Mouse (Mus musculus): ENCODE measurements around the gene Gm9844. TPM values are rescaled to one million over a fixed set of nuclear protein-coding genes. Genes with fewer than 3 reads are reported as not detected.
A peak's percentile ranks its signal among the peaks of the same experiment; 100 is the strongest.

Gene Gm9844
- total and polyA plus RNA-seq, 3 experiments: 1.4 to 25.1 (median 4.7) TPM

- TF ChIP-seq ETS1 (conservative IDR thresholded peaks at IDR 0.05; ENCODE audit: low read depth, low read length): no peak
- TF ChIP-seq MAX (IDR thresholded peaks at IDR 0.05; ENCODE audit: low read length): peak; percentile 69
- TF ChIP-seq PAX5 (IDR thresholded peaks at IDR 0.05; ENCODE audit: low read length): no peak
- TF ChIP-seq RCOR1 (conservative IDR thresholded peaks at IDR 0.05; ENCODE audit: low read depth, low read length): no peak
- TF ChIP-seq ELF1 (IDR thresholded peaks at IDR 0.05; ENCODE audit: low read depth, low read length): 0 out of 2 replicates have a peak, but pooled peaks have one; percentile 13
- peak; percentile 89 for TF ChIP-seq SMC3 (IDR thresholded peaks at IDR 0.05; ENCODE audit: low read depth, low read length)
- no peak for TF ChIP-seq ZNF384 (IDR thresholded peaks at IDR 0.05; ENCODE audit: low read depth, low read length)
- TF ChIP-seq POLR2AphosphoS2 (IDR thresholded peaks at IDR 0.05; ENCODE audit: low read depth, low read length): no peak
- TF ChIP-seq RAD21 (IDR thresholded peaks at IDR 0.05; ENCODE audit: low read depth, low read length): peak; percentile 96
- TF ChIP-seq MAZ (IDR thresholded peaks at IDR 0.05; ENCODE audit: low read depth, low read length): no peak
- peak; percentile 66 for TF ChIP-seq ZC3H11A (IDR thresholded peaks at IDR 0.05; ENCODE audit: low read depth, low read length)
Observed at GRCm38 (mm10) chr7:24817502-24817901, 44.5 kb upstream of the Gm9844 start (continued).

GRCm38 (mm10) chr7:24824452-24824851, 37.6 kb upstream of the Gm9844 start:
- H3K79me2 ChIP-seq (replicated peaks; ENCODE audit: control insufficient read depth, extremely low read depth, insufficient read depth, poor library complexity, severe bottlenecking): no peaks in the 10 kb centered on the region
- dilution Hi-C loops (cut with MboI; ENCODE audit: extremely low pct_ligation_motif_present, extremely low pct_unique_long_range_greater_than_20kb, low sequenced_read_pairs): no loop called here
- no peaks in the 10 kb centered on the region for H3K27me3 ChIP-seq (replicated peaks)
- peaks cover 3 to 17% of the 10 kb centered on the region in 2 experiments for H3K4me1 ChIP-seq (ENCODE audit: control insufficient read depth in 1 of 2, insufficient read depth in 2 of 2)
- H3K9ac ChIP-seq (ENCODE audit: insufficient read depth, low read depth): no peak overlapping the region
- DNase-seq (ENCODE audit: extremely low read depth): peak; percentile 49
- no peak overlapping the region for H3K4me2 ChIP-seq (ENCODE audit: insufficient read depth, low read depth, poor library complexity, severe bottlenecking)
- H3K4me3 ChIP-seq (replicated peaks in 1 of 3; ENCODE audit: low read depth in 2 of 3, low read length in 2 of 3, poor library complexity in 1 of 3): no peak overlapping the region
- H3K36me3 ChIP-seq (replicated peaks in 1 of 2; ENCODE audit: control insufficient read depth in 1 of 2, insufficient read depth in 1 of 2, low read length in 1 of 2): no peaks in the 10 kb centered on the region
- in situ Hi-C loops (cut with MboI; ENCODE audit: low pct_ligation_motif_present, low pct_unique_long_range_greater_than_20kb, low sequenced_read_pairs): no loop called here
- no peak overlapping the region for H3K27ac ChIP-seq (ENCODE audit: insufficient read depth, low read depth)
- H3K9me3 ChIP-seq (replicated peaks; ENCODE audit: low read length): no peaks in the 10 kb centered on the region
- TF ChIP-seq USF2 (conservative IDR thresholded peaks at IDR 0.05; ENCODE audit: low read depth, low read length) (no peak), TBP (conservative IDR thresholded peaks at IDR 0.05; ENCODE audit: low read depth, low read length) (no peak), IRF4 (IDR thresholded peaks at IDR 0.05; ENCODE audit: low read depth, low read length) (peak; percentile 65), CTCF (conservative IDR thresholded peaks at IDR 0.05 in 1 of 2, IDR thresholded peaks at IDR 0.05 in 1 of 2; ENCODE audit: low read depth in 2 of 2, low read length in 2 of 2) (no peak), HCFC1 (IDR thresholded peaks at IDR 0.05; ENCODE audit: low read depth, low read length) (no peak), MXI1 (IDR thresholded peaks at IDR 0.05; ENCODE audit: low read depth, low read length) (0 out of 2 replicates have a peak, but pooled peaks have one; percentile 21), SIN3A (IDR thresholded peaks at IDR 0.05; ENCODE audit: low read length) (0 out of 2 replicates have a peak, but pooled peaks have one; percentile 38), EP300 (IDR thresholded peaks at IDR 0.05; ENCODE audit: low read length) (peak; percentile 68), ZC3H11A (IDR thresholded peaks at IDR 0.05; ENCODE audit: low read depth, low read length) (no peak), USF1 (IDR thresholded peaks at IDR 0.05; ENCODE audit: low read depth, low read length) (no peak), ETS1 (conservative IDR thresholded peaks at IDR 0.05; ENCODE audit: low read depth, low read length) (peak; percentile 41; the same call in 1 of the 2 replicates), ELF1 (IDR thresholded peaks at IDR 0.05; ENCODE audit: low read depth, low read length) (no peak), GABPA (IDR thresholded peaks at IDR 0.05; ENCODE audit: insufficient replicate concordance, low read depth, low read length) (no peak), RAD21 (IDR thresholded peaks at IDR 0.05; ENCODE audit: low read depth, low read length) (no peak), RCOR1 (conservative IDR thresholded peaks at IDR 0.05; ENCODE audit: low read depth, low read length) (no peak), MEF2A (IDR thresholded peaks at IDR 0.05; ENCODE audit: borderline replicate concordance, low read depth, low read length) (no peak), UBTF (IDR thresholded peaks at IDR 0.05; ENCODE audit: low read depth, low read length) (no peak), CHD2 (IDR thresholded peaks at IDR 0.05; ENCODE audit: low read length) (no peak), BHLHE40 (IDR thresholded peaks at IDR 0.05; ENCODE audit: low read depth, low read length) (peak; percentile 67), MAZ (IDR thresholded peaks at IDR 0.05; ENCODE audit: low read depth, low read length) (no peak), TCF12 (IDR thresholded peaks at IDR 0.05; ENCODE audit: low read depth, low read length) (no peak), PAX5 (IDR thresholded peaks at IDR 0.05; ENCODE audit: low read length) (no peak), MYC (IDR thresholded peaks at IDR 0.05; ENCODE audit: low read depth, low read length) (0 out of 2 replicates have a peak, but pooled peaks have one; percentile 19), ZMIZ1 (IDR thresholded peaks at IDR 0.05; ENCODE audit: low read depth, low read length) (no peak), MAX (IDR thresholded peaks at IDR 0.05; ENCODE audit: low read length) (0 out of 2 replicates have a peak, but pooled peaks have one; percentile 38), ZNF384 (IDR thresholded peaks at IDR 0.05; ENCODE audit: low read depth, low read length) (no peak), POLR2A (IDR thresholded peaks at IDR 0.05; ENCODE audit: low read depth, low read length) (no peak), KAT2A (IDR thresholded peaks at IDR 0.05; ENCODE audit: insufficient replicate concordance, low read length) (no peak), SMC3 (IDR thresholded peaks at IDR 0.05; ENCODE audit: low read depth, low read length) (no peak), NELFE (IDR thresholded peaks at IDR 0.05; ENCODE audit: low read depth, low read length) (no peak), JUN (IDR thresholded peaks at IDR 0.05; ENCODE audit: insufficient read depth, low read depth, low read length) (no peak), NRF1 (IDR thresholded peaks at IDR 0.05; ENCODE audit: low read depth, low read length) (no peak), CHD1 (IDR thresholded peaks at IDR 0.05; ENCODE audit: low read depth, low read length) (no peak), POLR2AphosphoS2 (IDR thresholded peaks at IDR 0.05; ENCODE audit: low read depth, low read length) (no peak), JUND (conservative IDR thresholded peaks at IDR 0.05; ENCODE audit: low read depth, low read length) (no peak; the same call in 1 of the 2 replicates), ZKSCAN1 (IDR thresholded peaks at IDR 0.05; ENCODE audit: borderline replicate concordance, low read depth, low read length) (no peak)
